Mouse (Mus musculus): ENCODE results near the gene Slc8b1.

Slc8b1 gene

GRCm38 (mm10) chr5:120569791-120570190 lies 58.8 kb downstream of the Slc8b1 start:
- DNase-seq: no peak

- no peak for DNase-seq
Measured at GRCm38 (mm10) chr5:120570289-120570897, 59.4 kb downstream of the Slc8b1 start.

- DNase-seq: no peak
Measured at GRCm38 (mm10) chr5:120571056-120571740, 60.2 kb downstream of the Slc8b1 start.

GRCm38 (mm10) chr5:120574469-120575063 lies 63.6 kb downstream of the Slc8b1 start:
- no peak for DNase-seq

- DNase-seq: no peak
Measured at GRCm38 (mm10) chr5:120576781-120577301, 65.9 kb downstream of the Slc8b1 start.

- DNase-seq: peak; percentile 52 to 56
Measured at GRCm38 (mm10) chr5:120577935-120578441, 67.0 kb downstream of the Slc8b1 start.

- DNase-seq: peak; percentile 56 to 63
Measured at GRCm38 (mm10) chr5:120578504-120579081, 67.6 kb downstream of the Slc8b1 start.

- DNase-seq: peak; percentile 67 to 72
Measured at GRCm38 (mm10) chr5:120579211-120579897, 68.4 kb downstream of the Slc8b1 start.

GRCm38 (mm10) chr5:120579898-120580626 lies 69.1 kb downstream of the Slc8b1 start:
- no peak for DNase-seq

- no peak for DNase-seq
Measured at GRCm38 (mm10) chr5:120582002-120582401, 71.0 kb downstream of the Slc8b1 start.

- peak; percentile 40 to 50 for DNase-seq
Measured at GRCm38 (mm10) chr5:120583511-120583910, 72.5 kb downstream of the Slc8b1 start.
